Mouse (Mus musculus) olfactory bulb, adult 2 months (tissue): ENCODE data around the gene Rin3.

Source experiments
- CTCF ChIP-seq: fragments of 200-500 bp; IDR thresholded peaks from 2 replicates; pipeline ENCODE4 v1.5.1; 2012; ENCODE audit warnings: low read depth, mild to moderate bottlenecking, low read length, moderate library complexity; ENCODE audit not compliant: insufficient read depth
- POLR2A ChIP-seq: fragments of 200-500 bp; IDR thresholded peaks from 2 replicates; pipeline ENCODE4 v1.6.1; 2012; ENCODE audit warnings: mild to moderate bottlenecking, low read depth, low read length, moderate library complexity; ENCODE audit not compliant: insufficient read depth

- no peak for TF ChIP-seq CTCF
- no peak for TF ChIP-seq POLR2A
These were observed 156.3 kb downstream of the Rin3 start for GRCm38 (mm10) chr12:102438983-102439631.
